Mouse (Mus musculus) ES-E14 (cell line): ENCODE results near the gene Efcab1. TPM values are rescaled to one million over a fixed set of nuclear protein-coding genes. Genes with fewer than 3 reads are reported as not detected.

Experiments used
- DNase-seq: peaks from one replicate; pipeline ENCODE4 v3.0.0-alpha.2; 2013; ENCODE audit warnings: low read depth, low spot score
- H3K27ac ChIP-seq: 2 replicates; pipeline ENCODE4 v1.5.1; 2012; ENCODE audit warnings: low read depth, mild to moderate bottlenecking, low read length, moderate library complexity, mixed read lengths; ENCODE audit not compliant: poor library complexity, insufficient read depth, severe bottlenecking
- H3K36me3 ChIP-seq: 2 replicates; pipeline ENCODE4 v1.6.1; 2012; ENCODE audit warnings: mild to moderate bottlenecking, low read length, moderate library complexity, mixed read lengths; ENCODE audit not compliant: control insufficient read depth, poor library complexity, insufficient read depth, severe bottlenecking
- H3K4me1 ChIP-seq, 2 experiments: fragments of 150-350 bp in 1 of 2; sonication (generic) in 1 of 2; 2 replicates each; pipeline ENCODE4 v1.6.1; 2012; ENCODE audit warnings: low read length in 2 of 2, mild to moderate bottlenecking in 1 of 2, mixed read lengths in 1 of 2; ENCODE audit not compliant: control insufficient read depth in 2 of 2, insufficient read depth in 2 of 2, poor library complexity in 1 of 2
- H3K4me3 ChIP-seq, 2 experiments: fragments of 150-350 bp in 1 of 2; sonication (generic) in 1 of 2; 2 replicates each; pipeline ENCODE4 v1.5.1; 2012; ENCODE audit warnings: low read length in 2 of 2, low read depth in 1 of 2, mild to moderate bottlenecking in 1 of 2, mixed read lengths in 1 of 2; ENCODE audit not compliant: insufficient read depth in 1 of 2, poor library complexity in 1 of 2, severe bottlenecking in 1 of 2
- H3K9ac ChIP-seq: 2 replicates; pipeline ENCODE4 v1.6.1; 2012; ENCODE audit warnings: low read depth, mild to moderate bottlenecking, low read length, mixed read lengths; ENCODE audit not compliant: poor library complexity, insufficient read depth, severe bottlenecking
- H3K9me3 ChIP-seq: fragments of 150-350 bp; sonication (generic); 2 replicates; pipeline ENCODE4 v1.6.1; 2012; ENCODE audit warnings: low read depth, mild to moderate bottlenecking, low read length; ENCODE audit not compliant: control insufficient read depth, insufficient read depth
- CHD2 ChIP-seq: IDR thresholded peaks from 2 replicates; pipeline ENCODE4 v1.6.1; 2014; ENCODE audit warnings: mild to moderate bottlenecking, low read depth, low read length, inconsistent platforms
- HCFC1 ChIP-seq: IDR thresholded peaks from 2 replicates; pipeline ENCODE4 v1.6.1; 2012; ENCODE audit warnings: low read length, inconsistent platforms, borderline replicate concordance; ENCODE audit not compliant: insufficient read depth
- MAFK ChIP-seq: IDR thresholded peaks from 2 replicates; pipeline ENCODE4 v1.6.1; 2014; ENCODE audit warnings: mild to moderate bottlenecking, low read depth, low read length, inconsistent platforms; ENCODE audit not compliant: insufficient read depth
- ZC3H11A ChIP-seq: IDR thresholded peaks from 2 replicates; pipeline ENCODE4 v1.6.1; 2012; ENCODE audit warnings: low read depth, mild to moderate bottlenecking, inconsistent platforms, low read length, borderline replicate concordance
- ZNF384 ChIP-seq: IDR thresholded peaks from 2 replicates; pipeline ENCODE4 v1.6.1; 2012; ENCODE audit warnings: low read depth, low read length, inconsistent platforms
- in situ Hi-C, 2 experiments: fragments of 600-800 bp; cut with MboI; formaldehyde crosslinking; loops; one replicate each; pipeline ENCODE4 v1.15.1; 2025; ENCODE audit warnings: low sequenced_read_pairs in 2 of 2, inconsistent platforms in 1 of 2; ENCODE audit not compliant: unreplicated experiment in 2 of 2
- total RNA-seq: library from RNA; depleted of rRNA; stranded (reverse); fragments of 300-350 nt; gene quantifications from 2 replicates; pipeline ENCODE4 v1.2.3, GENCODE M21; 2012

Gene Efcab1
- total RNA-seq, 1 experiment: 0.58 TPM

GRCm38 (mm10) chr16:14991001-14991400 lies 84.6 kb downstream of the Efcab1 start:
- Histone ChIP-seq H3K9me3 (no peaks in the 10 kb centered on the region), H3K4me1 (no peaks in the 10 kb centered on the region), H3K9ac (no peak overlapping the region), H3K27ac (no peak overlapping the region), H3K36me3 (no peaks in the 10 kb centered on the region), H3K4me3 (no peak overlapping the region)
- in situ Hi-C loops: no loop called here
- no peak for DNase-seq
- TF ChIP-seq ZC3H11A: no peak
- TF ChIP-seq MAFK: no peak
- TF ChIP-seq HCFC1: no peak
- TF ChIP-seq ZNF384: no peak
- TF ChIP-seq CHD2: no peak

DNA sequence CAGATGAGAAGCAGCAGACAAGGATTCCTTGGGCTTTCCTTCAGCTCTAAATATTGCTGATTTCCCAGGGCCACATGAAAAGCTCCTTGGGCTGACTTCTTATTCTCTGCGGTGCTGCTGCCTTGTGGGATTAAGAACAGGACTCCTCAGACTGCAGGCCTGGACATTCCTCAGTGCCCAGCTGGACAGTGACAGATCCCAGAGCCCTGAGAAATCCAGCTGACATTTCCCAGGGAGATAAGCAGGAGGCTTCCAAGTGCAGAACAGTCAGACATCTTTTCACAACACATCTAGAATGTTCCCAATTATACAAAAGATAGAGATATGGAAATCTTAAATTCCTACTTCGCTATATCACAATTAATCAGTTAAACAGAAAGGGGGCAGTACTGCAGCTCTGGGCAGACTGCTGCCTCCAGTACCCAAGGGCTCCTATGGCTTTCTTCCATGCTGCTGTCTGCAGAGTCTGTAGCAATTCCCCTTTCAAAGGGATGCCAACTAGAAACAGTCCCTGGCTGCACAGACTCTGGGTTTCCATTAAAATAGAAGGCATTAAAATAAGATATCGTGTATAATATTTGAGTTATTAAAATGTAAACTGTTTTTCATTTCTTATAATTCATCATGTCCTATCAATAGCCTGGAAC lies 86.2 kb downstream of the Efcab1 start:
- H3K9ac ChIP-seq: no peak overlapping the region
- no peak overlapping the region for H3K4me3 ChIP-seq
- DNase-seq: no peak
- TF ChIP-seq HCFC1 (no peak), CHD2 (no peak), MAFK (no peak), ZNF384 (no peak), ZC3H11A (no peak)
- H3K27ac ChIP-seq: no peak overlapping the region
- no peaks in the 10 kb centered on the region for H3K9me3 ChIP-seq
- no peaks in the 10 kb centered on the region for H3K4me1 ChIP-seq
- in situ Hi-C loops: no loop called here
- no peaks in the 10 kb centered on the region for H3K36me3 ChIP-seq

DNA sequence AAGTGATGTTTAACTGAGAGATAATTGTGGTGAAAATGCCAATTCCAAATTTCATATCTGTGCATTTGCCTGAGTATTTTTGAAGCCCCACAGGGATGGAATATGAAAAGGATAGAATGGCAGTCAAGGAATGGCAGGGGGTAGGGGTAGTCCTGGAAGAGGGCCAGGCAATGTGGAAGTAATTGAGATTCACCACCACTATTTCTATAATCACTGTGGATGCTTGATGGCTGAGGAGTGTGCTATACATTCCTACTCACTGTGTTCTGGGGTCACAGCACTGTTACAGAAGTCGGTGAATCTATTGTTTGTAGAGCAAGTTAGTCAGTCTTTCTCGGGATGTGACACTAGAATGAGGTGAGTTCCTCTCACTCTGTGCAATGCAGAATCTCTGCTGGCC lies 108.3 kb downstream of the Efcab1 start:
- DNase-seq: no peak
- no peak for TF ChIP-seq MAFK
- TF ChIP-seq HCFC1: no peak
- TF ChIP-seq ZNF384: no peak
- TF ChIP-seq CHD2: no peak
- no peak for TF ChIP-seq ZC3H11A
- Histone ChIP-seq H3K27ac (no peak overlapping the region), H3K9ac (no peak overlapping the region), H3K9me3 (no peaks in the 10 kb centered on the region), H3K4me1 (no peaks in the 10 kb centered on the region), H3K4me3 (no peak overlapping the region), H3K36me3 (no peaks in the 10 kb centered on the region)
- in situ Hi-C loops: no loop called here
